Comparison of ENCODE assay signal across 10 mouse cellular contexts in genomic region chr17:27502288-27502687, GRCm38 (mm10). TPM values are rescaled to one million over a fixed set of nuclear protein-coding genes. Genes with fewer than 3 reads are reported as not detected.
DNase-seq lines count a peak whose midpoint lies in the region; ATAC-seq lines count a peak whose summit lies in the region.
"Had no signal": no experiment of that assay in that cellular context is flagged by ENCODE, and none has a peak within 500 bp of the region (broad histone marks: within the 10 kb centered on the region; RNA-seq: fewer than 3 reads in every experiment).

No protein-coding gene starts in this region.

- H3K4me2 ChIP-seq in kidney, embryonic 16.5 days (replicated peaks; ENCODE audit: low read depth, low read length): peak overlapping the region; percentile 28; the same call in 1 of the 2 replicates
- H3K4me2 ChIP-seq in embryonic facial prominence, embryonic 12.5 days (replicated peaks): peak overlapping the region; percentile 21
- H3K4me2 ChIP-seq in hindbrain, embryonic 15.5 days: peak overlapping the region; percentile 37
- peak overlapping the region; percentile 39 for H3K4me2 ChIP-seq in neural tube, embryonic 15.5 days

- peaks cover 15% of the 10 kb centered on the region for H3K27me3 ChIP-seq in kidney, embryonic 16.5 days (ENCODE audit: insufficient read depth, low read length)
- peaks cover 11% of the 10 kb centered on the region; the same call in 1 of the 2 replicates for H3K27me3 ChIP-seq in embryonic facial prominence, embryonic 12.5 days
- no peaks in the 10 kb centered on the region for H3K27me3 ChIP-seq in hindbrain, embryonic 15.5 days
- peaks cover 9% of the 10 kb centered on the region; the same call in 1 of the 2 replicates for H3K27me3 ChIP-seq in neural tube, embryonic 15.5 days (replicated peaks)

- DNase-seq in kidney, postnatal 36 days: no peak
- no peak for DNase-seq in spleen, adult 18-20 months
- DNase-seq in left cerebral cortex, adult 8-10 months (ENCODE audit: low spot score in 2 of 2): no peak
- no peak for DNase-seq in right cerebral cortex, postnatal 10 days (ENCODE audit: low spot score in 2 of 2)
- DNase-seq: adrenal gland, postnatal 36 days had no signal

- no peaks in the 10 kb centered on the region for H3K9me3 ChIP-seq in kidney, embryonic 16.5 days (ENCODE audit: low read length)
- H3K9me3 ChIP-seq in embryonic facial prominence, embryonic 12.5 days: no peaks in the 10 kb centered on the region
- H3K9me3 ChIP-seq in hindbrain, embryonic 15.5 days: no peaks in the 10 kb centered on the region
- no peaks in the 10 kb centered on the region for H3K9me3 ChIP-seq in neural tube, embryonic 15.5 days (replicated peaks)

- no peak overlapping the region for H3K27ac ChIP-seq in kidney, embryonic 16.5 days (ENCODE audit: low read length)
- H3K27ac ChIP-seq in embryonic facial prominence, embryonic 12.5 days: peak overlapping the region; percentile 83
- H3K27ac ChIP-seq in hindbrain, embryonic 15.5 days (replicated peaks): peak overlapping the region; percentile 62; the same call in 1 of the 2 replicates
- no peak overlapping the region for H3K27ac ChIP-seq in neural tube, embryonic 15.5 days (replicated peaks)

- ATAC-seq in kidney, embryonic 16.5 days (ENCODE audit: low FRiP score, low TSS enrichment): no peak
- no peak for ATAC-seq in embryonic facial prominence, embryonic 12.5 days (ENCODE audit: insufficient number of reproducible peaks, insufficient read depth, low FRiP score, low TSS enrichment)
- no peak for ATAC-seq in hindbrain, embryonic 15.5 days (ENCODE audit: low FRiP score, low read depth)
- ATAC-seq in neural tube, embryonic 15.5 days (ENCODE audit: low FRiP score): no peak

- H3K9ac ChIP-seq in kidney, embryonic 16.5 days (replicated peaks; ENCODE audit: low read length): no peak overlapping the region
- H3K9ac ChIP-seq in embryonic facial prominence, embryonic 12.5 days: no peak overlapping the region
- H3K9ac ChIP-seq in hindbrain, embryonic 15.5 days: no peak overlapping the region
- no peak overlapping the region for H3K9ac ChIP-seq in neural tube, embryonic 15.5 days (replicated peaks)

- H3K36me3 ChIP-seq in kidney, embryonic 16.5 days (ENCODE audit: insufficient read depth, low read length): no peaks in the 10 kb centered on the region
- H3K36me3 ChIP-seq in embryonic facial prominence, embryonic 12.5 days: no peaks in the 10 kb centered on the region
- H3K36me3 ChIP-seq in hindbrain, embryonic 15.5 days: no peaks in the 10 kb centered on the region
- H3K36me3 ChIP-seq in neural tube, embryonic 15.5 days: no peaks in the 10 kb centered on the region

- peaks cover 40% of the 10 kb centered on the region for H3K4me1 ChIP-seq in kidney, embryonic 16.5 days (ENCODE audit: insufficient read depth, low read length)
- peaks cover 44% of the 10 kb centered on the region for H3K4me1 ChIP-seq in embryonic facial prominence, embryonic 12.5 days
- peaks cover 58% of the 10 kb centered on the region for H3K4me1 ChIP-seq in hindbrain, embryonic 15.5 days (replicated peaks)
- peaks cover 44% of the 10 kb centered on the region for H3K4me1 ChIP-seq in neural tube, embryonic 15.5 days

- H3K4me3 ChIP-seq in kidney, embryonic 16.5 days (ENCODE audit: low read length): no peak overlapping the region
- no peak overlapping the region for H3K4me3 ChIP-seq in embryonic facial prominence, embryonic 12.5 days
- H3K4me3 ChIP-seq in hindbrain, embryonic 15.5 days: no peak overlapping the region
- no peak overlapping the region for H3K4me3 ChIP-seq in neural tube, embryonic 15.5 days (replicated peaks)

- 31% methylated on average over 14 of the region's 14 CpGs for WGBS in kidney, embryonic 16.5 days
- 22% methylated on average over 14 of the region's 14 CpGs for WGBS in embryonic facial prominence, embryonic 12.5 days
- 21% methylated on average over 14 of the region's 14 CpGs for WGBS in hindbrain, embryonic 15.5 days
- 31% methylated on average over 14 of the region's 14 CpGs for WGBS in neural tube, embryonic 15.5 days

RNA-seq across cellular contexts. Expression of gene Grm4, which starts 18.9 kb away (rescaled TPM):
- 0.91 and 1.2 TPM in 2 replicates for polyA plus RNA-seq in kidney, embryonic 16.5 days (2015; fragmentation: Nextera tagmentation; extraction: Ambion mirVana)
- 0.68 and 0.73 TPM in 2 replicates for polyA plus RNA-seq in embryonic facial prominence, embryonic 12.5 days (2016; fragmentation: Nextera tagmentation; extraction: Ambion mirVana)
- 8.7 TPM in 2 replicates for polyA plus RNA-seq in hindbrain, embryonic 15.5 days (2015; fragmentation: Nextera tagmentation; extraction: Ambion mirVana)
- 9.7 and 10.1 TPM in 2 replicates for polyA plus RNA-seq in neural tube, embryonic 15.5 days (2015; fragmentation: Nextera tagmentation; extraction: Ambion mirVana)
- total RNA-seq in left cerebral cortex, adult 8-10 months (2022): 10 to 100 TPM; 28.5 to 39.0 (median 32.3) TPM
- total RNA-seq: megakaryocyte progenitor cell, adult 5-6 weeks had no signal

RNA-seq across cellular contexts. Expression of gene Hmga1, which starts 54.0 kb away (rescaled TPM):
- polyA plus RNA-seq in kidney, embryonic 16.5 days (2015; fragmentation: Nextera tagmentation; extraction: Ambion mirVana): 257 and 279 TPM in 2 replicates
- 236 and 247 TPM in 2 replicates for polyA plus RNA-seq in embryonic facial prominence, embryonic 12.5 days (2016; fragmentation: Nextera tagmentation; extraction: Ambion mirVana)
- polyA plus RNA-seq in hindbrain, embryonic 15.5 days (2015; fragmentation: Nextera tagmentation; extraction: Ambion mirVana): 134 and 149 TPM in 2 replicates
- polyA plus RNA-seq in neural tube, embryonic 15.5 days (2015; fragmentation: Nextera tagmentation; extraction: Ambion mirVana): 129 and 207 TPM in 2 replicates
- 10 to 100 TPM; 43.7 to 50.0 (median 47.5) TPM for total RNA-seq in left cerebral cortex, adult 8-10 months (2022)

Comparison
In these comparisons a context has a peak if more than half of its experiments do, and no peak if none do; other contexts are left out.
1. H3K27ac ChIP-seq: peak in embryonic facial prominence, embryonic 12.5 days (single experiment) and hindbrain, embryonic 15.5 days (single experiment); none in kidney, embryonic 16.5 days (single experiment) and neural tube, embryonic 15.5 days (single experiment).
2. Peak in every context shown above with its lines, with median percentiles within 50 percentile points of each other: H3K4me2 ChIP-seq.